Mouse (Mus musculus) forebrain, embryonic 15.5 days (tissue): ENCODE measurements around the gene Cdc27. TPM values are rescaled to one million over a fixed set of nuclear protein-coding genes. Genes with fewer than 3 reads are reported as not detected.
A peak's percentile ranks its signal among the peaks of the same experiment; 100 is the strongest.
"Not testable (repeated sequence)": the region's sequence is repeated elsewhere in the genome, so short reads cannot be mapped to it uniquely, and the experiment has no call there.

ENCODE experiments used
- ATAC-seq: fragments of 200-750 bp; cut with Nextera tagmentation; replicated peaks from 2 replicates; pipeline ENCODE4 v1.8.0; 2017; ENCODE audit warnings: mild to moderate bottlenecking, moderate TSS enrichment, moderate library complexity
- H3K27ac ChIP-seq: fragments of 300-500 bp; sonication (generic); replicated peaks from 2 replicates; pipeline ENCODE4 v1.5.1; 2015; ENCODE audit warnings: mild to moderate bottlenecking, inconsistent platforms
- H3K27me3 ChIP-seq: fragments of 300-500 bp; sonication (generic); 2 replicates; pipeline ENCODE4 v1.6.1; 2015; ENCODE audit warnings: inconsistent platforms
- H3K36me3 ChIP-seq: fragments of 300-500 bp; sonication (generic); 2 replicates; pipeline ENCODE4 v1.6.1; 2015; ENCODE audit warnings: mild to moderate bottlenecking, inconsistent platforms
- H3K4me1 ChIP-seq: fragments of 300-500 bp; sonication (generic); 2 replicates; pipeline ENCODE4 v1.6.1; 2015; ENCODE audit warnings: inconsistent platforms
- H3K4me2 ChIP-seq: fragments of 300-500 bp; sonication (generic); replicated peaks from 2 replicates; pipeline ENCODE4 v1.6.1; 2015; ENCODE audit warnings: mild to moderate bottlenecking, inconsistent platforms
- H3K4me3 ChIP-seq: fragments of 300-500 bp; sonication (generic); 2 replicates; pipeline ENCODE4 v1.5.1; 2015; ENCODE audit warnings: mild to moderate bottlenecking, inconsistent platforms
- H3K9ac ChIP-seq: fragments of 300-500 bp; sonication (generic); replicated peaks from 2 replicates; pipeline ENCODE4 v1.6.1; 2015; ENCODE audit warnings: mild to moderate bottlenecking, inconsistent platforms
- H3K9me3 ChIP-seq: fragments of 300-500 bp; sonication (generic); 2 replicates; pipeline ENCODE4 v1.6.1; 2016; ENCODE audit warnings: inconsistent platforms
- WGBS: fragments of 180-500 bp; shearing (Covaris S2); methylation state at CpG from one replicate; pipeline ENCODE4 v1.1.7; 2015; ENCODE audit warnings: mixed read lengths; 5-methylcytosine and 5-hydroxymethylcytosine counted together
- polyA plus RNA-seq: library from polyadenylated mRNA; unstranded; fragments of >200 nt; fragmentation: Nextera tagmentation; extraction: Ambion mirVana; gene quantifications from 2 replicates; pipeline ENCODE4 v1.2.1, GENCODE M21; 2015

The Cdc27 gene
- polyA plus RNA-seq, 1 experiment from 2014 or later: 37.6 TPM

- H3K4me2 ChIP-seq: no peak overlapping the region
- peaks cover 3% of the 10 kb centered on the region; the same call in 1 of the 2 replicates for H3K4me1 ChIP-seq
- WGBS: 89% methylated on average over 9 of the region's 9 CpGs
These were observed 17.3 kb upstream of the Cdc27 start for GRCm38 (mm10) chr11:104567736-104568135.

GRCm38 (mm10) chr11:104566796-104567195 lies 16.4 kb upstream of the Cdc27 start:
- WGBS: 78% methylated on average over 2 of the region's 2 CpGs
- Histone ChIP-seq H3K27me3 (no peaks in the 10 kb centered on the region; the same call in 1 of the 2 replicates), H3K4me1 (peaks cover 3% of the 10 kb centered on the region; the same call in 1 of the 2 replicates), H3K4me3 (no peak overlapping the region), H3K4me2 (no peak overlapping the region), H3K36me3 (no peaks in the 10 kb centered on the region), H3K27ac (no peak overlapping the region), H3K9ac (no peak overlapping the region), H3K9me3 (no peaks in the 10 kb centered on the region)
- ATAC-seq: no peak

More at GRCm38 (mm10) chr11:104567736-104568135, 17.3 kb upstream of the Cdc27 start:
- no peaks in the 10 kb centered on the region for H3K36me3 ChIP-seq
- ATAC-seq: no peak
- no peaks in the 10 kb centered on the region for H3K9me3 ChIP-seq
- H3K27me3 ChIP-seq: no peaks in the 10 kb centered on the region; the same call in 1 of the 2 replicates
- H3K9ac ChIP-seq: no peak overlapping the region
- no peak overlapping the region for H3K4me3 ChIP-seq
- no peak overlapping the region for H3K27ac ChIP-seq

- Histone ChIP-seq H3K36me3 (no peaks in the 10 kb centered on the region), H3K9ac (no peak overlapping the region), H3K4me1 (no peaks in the 10 kb centered on the region), H3K27me3 (no peaks in the 10 kb centered on the region; the same call in 1 of the 2 replicates), H3K4me3 (no peak overlapping the region), H3K9me3 (no peaks in the 10 kb centered on the region), H3K4me2 (no peak overlapping the region), H3K27ac (no peak overlapping the region)
- 92% methylated on average over 6 of the region's 6 CpGs for WGBS
- no peak for ATAC-seq
These were observed 15.7 kb upstream of the Cdc27 start for GRCm38 (mm10) chr11:104566097-104566496.

GRCm38 (mm10) chr11:104565172-104565571 lies 14.8 kb upstream of the Cdc27 start:
- H3K36me3 ChIP-seq: no peaks in the 10 kb centered on the region
- H3K4me1 ChIP-seq: no peaks in the 10 kb centered on the region
- H3K27me3 ChIP-seq: no peaks in the 10 kb centered on the region; the same call in 1 of the 2 replicates
- H3K27ac ChIP-seq: no peak overlapping the region
- no peak overlapping the region for H3K9ac ChIP-seq
- 89% methylated on average over 9 of the region's 9 CpGs for WGBS
- no peak overlapping the region for H3K4me2 ChIP-seq
- H3K9me3 ChIP-seq: no peaks in the 10 kb centered on the region
- ATAC-seq: no peak
- no peak overlapping the region for H3K4me3 ChIP-seq

GRCm38 (mm10) chr11:104563496-104563895 lies 13.1 kb upstream of the Cdc27 start:
- no peaks in the 10 kb centered on the region for H3K4me1 ChIP-seq
- WGBS: 85% methylated on average over 1 of the region's 1 CpGs

GRCm38 (mm10) chr11:104560971-104561370 lies 10.6 kb upstream of the Cdc27 start:
- H3K4me3 ChIP-seq: no peak overlapping the region
- no peaks in the 10 kb centered on the region for H3K9me3 ChIP-seq
- H3K36me3 ChIP-seq: no peaks in the 10 kb centered on the region
- 59% methylated on average over 2 of the region's 2 CpGs for WGBS
- H3K9ac ChIP-seq: no peak overlapping the region
- H3K4me1 ChIP-seq: no peaks in the 10 kb centered on the region
- no peak overlapping the region for H3K27ac ChIP-seq
- H3K27me3 ChIP-seq: no peaks in the 10 kb centered on the region
- ATAC-seq: no peak
- H3K4me2 ChIP-seq: no peak overlapping the region

More at GRCm38 (mm10) chr11:104563496-104563895, 13.1 kb upstream of the Cdc27 start:
- ATAC-seq: no peak
- Histone ChIP-seq H3K27me3 (no peaks in the 10 kb centered on the region), H3K4me3 (no peak overlapping the region), H3K36me3 (no peaks in the 10 kb centered on the region), H3K27ac (no peak overlapping the region), H3K4me2 (no peak overlapping the region), H3K9ac (no peak overlapping the region), H3K9me3 (no peaks in the 10 kb centered on the region)

GRCm38 (mm10) chr11:104558651-104559403 lies 8.4 kb upstream of the Cdc27 start:
- Histone ChIP-seq H3K9me3 (no peaks in the 10 kb centered on the region), H3K27me3 (no peaks in the 10 kb centered on the region), H3K36me3 (no peaks in the 10 kb centered on the region), H3K27ac (no peak overlapping the region), H3K4me2 (no peak overlapping the region), H3K4me3 (no peak overlapping the region), H3K9ac (no peak overlapping the region), H3K4me1 (no peaks in the 10 kb centered on the region)
- WGBS: 50% methylated on average over 4 of the region's 4 CpGs
- ATAC-seq: no peak

- ATAC-seq: no peak
- Histone ChIP-seq H3K36me3 (no peaks in the 10 kb centered on the region), H3K27ac (no peak overlapping the region), H3K4me2 (no peak overlapping the region), H3K4me3 (no peak overlapping the region), H3K9ac (no peak overlapping the region), H3K4me1 (no peaks in the 10 kb centered on the region), H3K27me3 (no peaks in the 10 kb centered on the region), H3K9me3 (no peaks in the 10 kb centered on the region)
- 88% methylated on average over 4 of the region's 4 CpGs for WGBS
These were observed 7.6 kb upstream of the Cdc27 start for GRCm38 (mm10) chr11:104558065-104558464.

- under 1% methylated on average over 53 of the region's 53 CpGs for WGBS
- Histone ChIP-seq H3K4me3 (peak overlapping the region; percentile 99), H3K27ac (peak overlapping the region; percentile 88), H3K9ac (peak overlapping the region; percentile 100), H3K9me3 (no peaks in the 10 kb centered on the region), H3K4me1 (peaks cover 22% of the 10 kb centered on the region), H3K27me3 (no peaks in the 10 kb centered on the region), H3K4me2 (peak overlapping the region; percentile 79), H3K36me3 (no peaks in the 10 kb centered on the region)
- ATAC-seq: peak; percentile 65
These were observed 698 bp downstream of the Cdc27 start for GRCm38 (mm10) chr11:104549438-104550405.

- H3K4me2 ChIP-seq: no peak overlapping the region
- peaks cover 22% of the 10 kb centered on the region for H3K4me1 ChIP-seq
- 96% methylated on average over 3 of the region's 3 CpGs for WGBS
- ATAC-seq: no peak
- H3K9ac ChIP-seq: no peak overlapping the region
- H3K4me3 ChIP-seq: no peak overlapping the region
- no peaks in the 10 kb centered on the region for H3K36me3 ChIP-seq
- no peaks in the 10 kb centered on the region for H3K27me3 ChIP-seq
- no peak overlapping the region for H3K27ac ChIP-seq
- H3K9me3 ChIP-seq: no peaks in the 10 kb centered on the region
These were observed 2.9 kb downstream of the Cdc27 start for GRCm38 (mm10) chr11:104547502-104547901.

- H3K9ac ChIP-seq: no peak overlapping the region
- 86% methylated on average over 2 of the region's 2 CpGs for WGBS
- no peaks in the 10 kb centered on the region for H3K27me3 ChIP-seq
- no peaks in the 10 kb centered on the region for H3K9me3 ChIP-seq
- no peaks in the 10 kb centered on the region for H3K36me3 ChIP-seq
- no peak for ATAC-seq
- peaks cover 21% of the 10 kb centered on the region for H3K4me1 ChIP-seq
- H3K4me2 ChIP-seq: no peak overlapping the region
- no peak overlapping the region for H3K4me3 ChIP-seq
- H3K27ac ChIP-seq: no peak overlapping the region
These were observed 5.9 kb downstream of the Cdc27 start for GRCm38 (mm10) chr11:104544507-104544906.

- ATAC-seq, H3K4me2 ChIP-seq, H3K9me3 ChIP-seq, H3K36me3 ChIP-seq, H3K27ac ChIP-seq, H3K9ac ChIP-seq, H3K27me3 ChIP-seq, H3K4me3 ChIP-seq, H3K4me1 ChIP-seq: not testable (repeated sequence)
- 95% methylated on average over 2 of the region's 2 CpGs for WGBS
These were observed 7.1 kb downstream of the Cdc27 start for GRCm38 (mm10) chr11:104543337-104543736.
